Mouse (Mus musculus) layer of hippocampus, adult 11-12 months (tissue): ENCODE results near the gene Cby1.
"Not testable (repeated sequence)": the region's sequence is repeated elsewhere in the genome, so short reads cannot be mapped to it uniquely, and the experiment has no call there.

Experiments
- DNase-seq: peaks from one replicate; pipeline ENCODE4 v3.0.0; 2022; ENCODE audit warnings: low spot score

The Cby1 gene

DNA sequence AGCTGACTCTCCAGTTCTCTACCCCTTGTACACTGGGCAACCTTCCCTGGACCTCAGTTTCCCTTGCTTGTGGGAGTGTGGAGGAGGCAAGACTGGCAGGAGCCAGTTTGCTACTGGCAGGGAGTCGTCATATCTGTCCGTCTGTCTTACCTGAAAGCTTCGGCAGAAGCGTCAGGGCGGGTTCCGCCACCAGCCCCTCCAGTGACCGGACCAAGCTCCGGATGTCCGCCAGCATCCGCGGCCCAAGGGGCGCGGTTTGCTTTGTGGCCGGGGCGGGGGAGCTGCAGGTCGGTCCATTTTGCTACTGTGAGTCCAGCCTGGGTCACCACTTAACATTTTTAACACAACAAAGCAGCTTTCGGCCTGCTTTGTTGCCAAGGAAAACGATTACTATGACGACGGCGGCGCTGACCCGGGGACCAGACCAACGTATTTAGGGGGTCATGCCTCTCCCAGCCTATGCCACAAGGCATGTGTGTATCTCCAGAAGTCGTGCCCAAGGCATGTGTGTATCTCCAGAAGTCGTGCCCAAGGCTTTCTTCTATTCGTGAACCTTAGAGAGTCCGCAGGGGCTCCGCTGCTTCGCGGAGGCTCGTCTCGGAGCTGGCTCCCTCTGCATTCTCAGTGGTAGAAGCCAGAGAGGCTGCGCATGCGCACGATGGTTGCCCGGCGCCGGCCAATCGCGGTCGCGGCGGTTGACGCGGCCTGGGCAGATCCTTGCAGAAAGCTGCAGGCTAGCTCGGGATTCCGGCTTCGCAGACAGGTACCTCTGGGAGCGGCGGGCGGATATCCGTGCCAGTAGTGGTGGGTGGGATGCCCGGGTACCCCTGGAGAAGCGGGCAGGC lies at the start of gene Cby1, which contains the start of gene Fam227a:
TSS of gene Cby1 (plus strand) at position 669 of the 845 bp plus-strand sequence.
TSS of gene Fam227a (minus strand) at position 426 of the 845 bp plus-strand sequence.
- DNase-seq = peak; percentile 95

- no peak for DNase-seq
Measured at GRCm38 (mm10) chr15:79609226-79609625, 49.8 kb upstream of the Cby1 start.

DNA sequence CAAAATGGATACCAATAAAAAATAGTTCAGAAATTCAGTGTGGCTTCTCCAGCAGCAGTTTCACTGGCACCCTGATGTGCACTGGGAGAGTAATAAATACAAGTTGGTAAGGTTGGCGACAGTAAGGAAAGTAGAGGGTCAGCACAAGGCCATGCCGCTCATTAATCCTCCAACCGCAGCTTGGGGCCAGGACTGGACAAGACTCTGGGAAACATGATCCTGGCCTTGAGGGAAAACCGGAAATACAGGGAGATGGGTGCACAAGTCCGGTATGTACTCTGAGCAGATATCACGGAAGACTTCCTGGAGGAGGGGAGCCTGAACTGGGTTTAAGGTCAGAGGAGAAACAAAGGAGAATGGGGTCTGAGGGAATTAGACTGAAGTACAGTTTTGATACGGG lies 43.5 kb upstream of the Cby1 start:
- no peak for DNase-seq

- no peak for DNase-seq
Measured at GRCm38 (mm10) chr15:79616729-79617128, 42.3 kb upstream of the Cby1 start.

DNA sequence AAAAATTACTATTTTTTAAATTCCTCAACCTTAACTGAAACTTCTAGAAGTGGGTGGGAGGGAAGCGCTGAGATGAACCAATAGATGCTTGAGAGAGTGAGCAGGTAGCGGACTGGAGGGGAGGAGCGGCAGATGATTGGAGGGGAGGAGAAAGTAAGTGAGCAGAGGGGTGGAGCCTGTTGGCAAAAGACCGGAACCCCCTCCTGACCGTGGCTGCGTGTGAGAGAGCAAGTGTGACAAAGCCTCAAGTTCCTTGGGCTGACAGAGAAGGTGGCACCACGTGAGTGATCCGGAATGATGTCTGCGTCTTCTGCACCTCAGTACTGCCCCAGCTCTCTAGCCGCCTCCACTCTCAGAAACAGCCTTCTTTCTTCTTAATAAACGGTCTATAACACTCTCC lies 41.9 kb upstream of the Cby1 start:
- no peak for DNase-seq

GRCm38 (mm10) chr15:79618456-79618855 lies 40.5 kb upstream of the Cby1 start:
- no peak for DNase-seq

DNA sequence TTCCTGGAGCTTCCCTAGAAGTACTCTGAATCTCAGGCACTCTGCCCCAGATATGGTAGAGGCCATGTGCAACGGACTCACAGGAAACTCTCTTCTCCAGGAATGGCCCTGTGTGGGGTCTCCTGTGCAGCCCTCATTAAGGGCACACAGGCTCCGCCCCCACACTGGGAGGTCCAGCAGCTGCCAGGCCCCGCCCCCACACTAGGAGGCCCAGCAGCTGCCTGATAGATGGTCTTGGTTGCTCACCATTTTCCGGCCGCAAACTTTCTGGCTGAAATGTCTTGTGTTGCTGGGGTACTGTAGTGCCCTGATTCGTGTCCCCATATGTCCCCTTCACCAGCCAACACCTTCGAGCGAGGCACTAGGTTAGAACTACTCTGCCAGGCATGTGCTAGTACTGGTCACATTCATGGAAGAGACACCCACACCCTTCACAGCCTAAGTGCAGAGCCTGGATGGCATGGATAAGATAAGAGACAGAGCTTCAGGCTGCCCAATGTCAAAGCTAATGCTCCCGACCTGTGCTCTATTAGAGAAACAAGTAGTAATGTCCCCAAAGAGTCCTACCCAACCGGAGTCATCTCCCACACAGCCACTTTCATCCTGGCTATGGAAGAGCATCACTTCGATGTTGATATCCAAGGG lies 39.1 kb upstream of the Cby1 start:
- no peak for DNase-seq

DNA sequence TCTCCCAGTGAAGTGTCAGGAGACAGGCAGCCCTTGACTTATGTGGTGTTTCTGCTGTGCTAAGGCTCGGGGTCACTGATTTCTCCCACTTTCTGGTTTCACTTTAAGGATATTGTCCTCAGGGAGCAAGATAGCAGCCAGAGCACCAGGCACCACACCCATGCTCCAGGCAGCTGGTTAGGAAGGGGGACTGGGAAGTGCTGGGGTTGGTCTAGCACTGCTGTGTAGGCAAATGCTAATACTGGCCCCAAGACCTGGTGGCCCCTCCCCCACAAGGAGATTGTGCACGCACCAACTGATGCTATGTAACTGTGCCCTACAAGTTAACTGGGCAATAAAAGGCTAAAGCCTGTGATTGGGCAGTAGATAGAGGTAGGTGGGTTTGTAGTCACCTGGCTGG lies 28.5 kb upstream of the Cby1 start:
- DNase-seq = no peak

DNA sequence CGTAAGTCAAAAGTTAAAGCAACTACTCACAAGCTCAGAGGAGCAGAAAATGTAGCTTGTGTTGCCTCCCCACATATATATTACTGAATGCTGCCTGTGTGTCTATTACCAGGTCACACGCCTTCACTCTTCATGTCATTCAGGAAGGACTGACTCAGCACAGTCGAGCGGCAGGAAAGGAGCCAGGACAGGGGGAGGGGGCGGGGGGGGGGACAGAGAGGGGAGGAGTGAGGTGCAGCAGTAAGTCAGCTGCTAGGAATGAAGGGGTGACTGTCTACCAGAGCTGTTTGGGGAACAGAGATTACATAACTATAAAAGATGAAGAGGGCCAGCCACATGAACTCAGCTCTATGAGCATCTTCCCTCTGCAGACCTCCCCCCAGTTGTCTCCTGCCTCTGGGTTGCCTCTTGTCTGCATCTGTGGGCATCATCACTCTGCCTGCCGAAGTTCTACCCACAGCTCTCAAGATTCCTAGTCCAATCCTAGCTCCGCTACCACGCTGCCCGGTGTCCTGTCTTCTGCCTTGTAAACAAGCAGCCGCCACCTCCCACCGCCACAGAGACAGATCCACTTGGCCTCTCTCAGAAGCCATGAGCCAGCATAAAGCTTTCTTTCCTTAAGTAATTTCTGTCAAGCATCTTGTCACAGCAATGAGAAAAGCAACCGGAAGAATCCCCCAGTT lies 17.7 kb upstream of the Cby1 start:
- no peak for DNase-seq

- no peak for DNase-seq
Measured at GRCm38 (mm10) chr15:79645483-79645882, 13.5 kb upstream of the Cby1 start.

DNA sequence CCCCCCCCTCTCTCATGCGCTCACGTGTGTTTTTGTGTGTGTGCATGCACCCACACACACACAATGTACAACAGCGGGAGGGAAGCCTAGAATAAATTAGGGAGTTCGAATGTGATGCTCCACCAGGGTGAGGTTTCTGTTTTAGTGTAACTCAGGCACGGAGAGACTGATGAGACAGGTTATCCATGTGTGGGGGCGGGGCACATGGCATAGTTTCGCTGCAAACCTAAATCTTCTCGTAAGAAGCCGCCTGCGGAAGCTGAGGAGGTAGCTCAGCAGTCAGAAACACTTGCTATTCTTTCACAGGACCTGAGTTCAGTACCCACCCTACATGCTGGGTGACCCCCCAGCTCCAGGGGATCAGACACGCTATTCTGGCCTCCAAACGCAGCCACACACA lies 10.9 kb upstream of the Cby1 start:
- no peak for DNase-seq

GRCm38 (mm10) chr15:79650569-79650968 lies 8.4 kb upstream of the Cby1 start:
- DNase-seq = peak; percentile 46

DNA sequence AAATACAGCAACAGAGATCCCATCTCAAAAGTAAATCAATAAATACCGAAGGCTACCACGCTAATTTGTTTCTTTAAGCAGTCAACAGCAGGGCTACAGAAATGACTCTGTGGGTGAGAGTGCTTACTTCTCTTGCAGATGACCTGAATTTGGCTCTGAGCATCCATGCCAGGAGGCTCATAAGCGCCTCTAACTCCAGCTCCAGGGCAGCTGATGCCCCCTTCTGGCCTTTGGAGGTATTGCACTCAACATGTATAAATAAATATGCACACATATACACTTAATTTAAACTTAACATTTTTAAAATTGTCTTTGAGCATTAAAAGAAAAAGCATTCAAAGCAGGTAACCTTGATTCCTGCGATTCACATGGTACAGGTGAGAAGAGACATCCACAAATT lies 7.5 kb upstream of the Cby1 start:
- no peak for DNase-seq

DNA sequence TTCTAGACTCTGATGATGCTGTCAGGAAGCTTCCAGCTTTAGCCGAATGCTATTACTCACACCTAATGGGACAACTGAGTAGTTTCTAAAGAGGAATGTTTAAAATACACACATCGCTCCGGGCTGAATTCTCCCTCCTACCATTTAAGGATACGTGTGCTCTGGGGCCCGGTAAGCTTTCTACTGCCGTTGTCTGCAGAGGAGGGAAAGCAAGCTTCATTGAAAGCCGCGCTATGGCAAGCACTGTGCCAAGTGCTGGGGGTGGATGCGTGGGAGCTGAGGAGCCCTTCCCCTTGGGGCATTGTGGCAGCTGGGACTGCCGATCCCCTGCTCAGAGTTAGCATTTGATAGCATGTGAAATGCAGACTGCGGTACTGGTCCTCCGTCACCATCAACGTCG lies 2.5 kb upstream of the Cby1 start:
- peak; percentile 42 for DNase-seq

- DNase-seq = peak; percentile 92
Measured at GRCm38 (mm10) chr15:79657837-79658530, 1.0 kb upstream of the Cby1 start.

GRCm38 (mm10) chr15:79661852-79662251 lies 2.9 kb downstream of the Cby1 start:
- no peak for DNase-seq

DNA sequence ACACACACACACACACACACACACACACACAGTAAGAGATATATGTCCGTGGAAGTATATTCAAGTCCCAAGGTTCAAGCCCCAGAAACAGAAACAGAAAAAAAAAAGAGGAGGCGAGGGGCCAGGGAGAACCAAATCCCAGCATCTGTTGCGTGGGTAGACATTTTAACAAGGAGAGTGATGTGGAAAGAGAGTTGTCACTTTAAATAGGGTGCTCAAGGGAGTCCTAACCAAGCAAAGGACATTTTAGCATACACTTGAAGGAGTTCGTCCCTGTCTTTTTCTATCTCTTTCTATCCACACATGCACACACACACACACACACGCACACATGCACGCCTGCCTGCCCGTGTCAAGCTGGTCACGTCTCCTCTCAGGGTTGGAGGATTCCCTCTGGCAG lies 5.7 kb downstream of the Cby1 start:
- peak; percentile 40 for DNase-seq

DNA sequence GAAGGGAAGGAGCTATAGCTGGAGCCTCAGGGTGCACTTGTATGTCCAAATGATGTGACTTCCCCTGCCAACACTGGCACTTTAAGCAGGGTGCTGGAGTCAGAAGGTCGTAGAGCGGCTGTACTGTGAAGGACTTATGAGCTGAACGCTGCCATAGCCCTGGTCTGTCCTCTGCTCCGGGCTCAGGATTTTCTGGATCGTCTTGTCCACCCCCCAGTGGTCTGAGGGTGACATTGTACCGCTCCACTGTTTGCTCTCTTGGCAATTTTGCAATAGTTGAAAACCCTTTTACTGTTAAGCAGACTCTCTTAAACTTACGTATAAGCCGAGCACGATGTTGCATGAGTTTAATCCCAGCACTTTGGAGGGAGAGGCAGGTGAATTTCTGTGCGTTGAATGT lies 10.2 kb downstream of the Cby1 start:
- DNase-seq = no peak

GRCm38 (mm10) chr15:79670249-79670971 lies 11.4 kb downstream of the Cby1 start, which contains the start of gene Tomm22:
Tomm22 (plus strand) TSS chr15:79670861.
- DNase-seq = peak; percentile 91

GRCm38 (mm10) chr15:79670972-79671299 lies 11.9 kb downstream of the Cby1 start:
- no peak for DNase-seq

GRCm38 (mm10) chr15:79671828-79672348 lies 12.9 kb downstream of the Cby1 start:
- DNase-seq = not testable (repeated sequence)
